Mouse (Mus musculus) liver, adult 2 months (tissue): Measurements from ENCODE around the gene Bmpr1a. TPM values are rescaled to one million over a fixed set of nuclear protein-coding genes. Genes with fewer than 3 reads are reported as not detected.

Experiments
- DNase-seq: peaks from one replicate; pipeline ENCODE4 v3.0.0-alpha.2; 2011; ENCODE audit warnings: low read depth, low spot score; ENCODE audit errors: extremely low read depth
- H3K27ac ChIP-seq: fragments of 200-500 bp; replicated peaks from 2 replicates; pipeline ENCODE4 v1.5.1; 2012; ENCODE audit warnings: low read depth, mild to moderate bottlenecking, control low read depth, inconsistent platforms, low read length; ENCODE audit not compliant: insufficient read depth
- H3K27me3 ChIP-seq: fragments of 200-500 bp; 2 replicates; pipeline ENCODE4 v1.6.1; 2012; ENCODE audit warnings: mild to moderate bottlenecking, moderate library complexity, low read length, inconsistent platforms; ENCODE audit not compliant: control insufficient read depth, insufficient read depth
- H3K36me3 ChIP-seq: fragments of 200-500 bp; 2 replicates; pipeline ENCODE4 v1.6.1; 2012; ENCODE audit warnings: low read length, inconsistent platforms; ENCODE audit not compliant: control insufficient read depth, insufficient read depth
- H3K4me1 ChIP-seq: fragments of 200-500 bp; 2 replicates; pipeline ENCODE4 v1.6.1; 2011; ENCODE audit warnings: low read length; ENCODE audit not compliant: control insufficient read depth, insufficient read depth
- H3K4me3 ChIP-seq: fragments of 200-500 bp; 2 replicates; pipeline ENCODE4 v1.5.1; 2011; ENCODE audit warnings: low read depth, mild to moderate bottlenecking, control low read depth, low read length, moderate library complexity; ENCODE audit not compliant: insufficient read depth
- H3K79me2 ChIP-seq: fragments of 200-500 bp; 2 replicates; pipeline ENCODE4 v1.6.1; 2012; ENCODE audit warnings: inconsistent platforms, mild to moderate bottlenecking, low read length, moderate library complexity; ENCODE audit not compliant: control insufficient read depth, insufficient read depth
- H3K9ac ChIP-seq: fragments of 200-500 bp; 2 replicates; pipeline ENCODE4 v1.6.1; 2012; ENCODE audit warnings: low read depth, mild to moderate bottlenecking, control low read depth, inconsistent platforms, low read length
- CTCF ChIP-seq: fragments of 200-500 bp; IDR thresholded peaks from 2 replicates; pipeline ENCODE4 v1.5.1; 2011; ENCODE audit warnings: low read depth, low read length, control low read depth
- POLR2A ChIP-seq: fragments of 200-500 bp; IDR thresholded peaks from 2 replicates; pipeline ENCODE4 v1.6.1; 2011; ENCODE audit warnings: low read length, control low read depth; ENCODE audit not compliant: insufficient read depth; ENCODE audit errors: extremely low read depth
- WGBS: fragments of 180-500 bp; shearing (Covaris S2); methylation state at CpG from one replicate; pipeline ENCODE4 v1.1.7; 2018; 5-methylcytosine and 5-hydroxymethylcytosine counted together
- polyA plus RNA-seq: library from polyadenylated mRNA; depleted of rRNA; stranded (reverse); fragments of >200 nt; gene quantifications from 2 replicates; pipeline ENCODE4 v1.2.3, GENCODE M21; 2012
- total RNA-seq: library from RNA; depleted of rRNA; stranded (reverse); fragments of >200 nt; gene quantifications from 2 replicates; pipeline ENCODE4 v1.2.3, GENCODE M21; 2014

The Bmpr1a gene
- total and polyA plus RNA-seq, 2 experiments, result 4.5 to 20.4 TPM

DNA sequence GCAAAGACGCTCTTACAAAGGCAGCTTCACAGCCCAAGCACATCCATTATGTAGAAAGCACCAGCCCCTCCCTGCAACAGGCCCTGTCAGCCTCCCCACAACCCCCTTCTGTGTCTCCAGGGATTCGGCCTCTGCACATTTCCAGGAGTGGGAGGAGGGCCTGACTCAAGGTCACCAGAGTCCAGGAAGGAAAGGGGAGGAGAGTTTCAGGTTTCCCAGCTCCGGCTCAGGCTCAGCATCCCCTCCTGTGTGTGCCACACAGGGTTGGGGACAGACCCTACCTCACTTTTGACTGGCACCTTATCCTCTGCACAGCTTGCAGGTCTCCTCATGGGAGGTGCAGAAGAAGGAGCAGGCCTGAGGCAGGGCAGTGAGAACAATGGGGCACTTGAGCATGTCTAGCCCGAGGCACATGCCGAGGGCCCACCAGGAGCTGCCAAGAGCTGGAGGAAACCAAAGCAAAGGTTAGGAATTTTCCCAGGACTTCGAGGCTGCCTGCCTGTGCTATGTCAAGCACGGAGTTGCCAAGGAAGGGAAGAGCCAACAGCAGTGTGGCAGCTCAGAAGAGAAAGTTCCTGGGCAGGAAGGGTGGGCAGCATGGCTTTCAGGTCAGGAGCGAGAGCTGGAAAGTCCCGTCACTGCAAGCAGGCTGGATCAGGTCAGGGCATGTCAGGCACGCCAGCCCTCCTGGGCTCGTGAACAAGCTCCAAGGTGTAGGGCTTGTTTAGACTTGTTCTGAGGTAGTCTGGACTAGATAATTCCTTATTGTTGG, 124.4 kb downstream of the Bmpr1a start:
- DNase-seq, result no peak

DNA sequence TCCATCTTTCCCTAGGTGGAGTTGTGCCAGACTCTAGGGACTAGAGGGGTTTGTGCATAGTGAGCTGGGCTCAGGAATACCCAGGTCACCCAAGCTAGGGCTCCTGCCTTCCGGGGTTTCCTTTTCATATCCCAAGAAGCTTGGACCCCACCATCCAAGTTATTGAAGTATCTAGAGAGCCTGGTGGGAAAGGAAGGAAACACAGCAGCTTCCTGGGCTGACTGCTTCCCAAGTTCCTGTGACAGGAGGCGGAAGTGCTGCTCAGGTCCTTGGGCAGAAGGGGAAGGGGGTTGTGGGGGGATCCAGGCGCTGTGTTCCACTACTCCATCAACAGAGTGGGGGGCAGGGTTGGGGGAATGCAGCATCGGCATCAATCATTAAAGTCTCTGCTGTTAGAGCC, 126.0 kb downstream of the Bmpr1a start:
- Histone ChIP-seq H3K27me3 (no peaks in the 10 kb centered on the region), H3K4me3 (no peak overlapping the region), H3K36me3 (no peaks in the 10 kb centered on the region), H3K79me2 (no peaks in the 10 kb centered on the region), H3K9ac (no peak overlapping the region), H3K27ac (peak overlapping the region; percentile 67), H3K4me1 (no peaks in the 10 kb centered on the region)
- DNase-seq, result no peak
- 65% methylated on average over 4 of the region's 4 CpGs for whole genome bisulfite sequencing
- TF ChIP-seq CTCF, result no peak
- TF ChIP-seq POLR2A, result no peak

More for the DNA sequence above, 124.4 kb downstream of the Bmpr1a start:
- no peaks in the 10 kb centered on the region for H3K36me3 ChIP-seq
- 72% methylated on average over 11 of the region's 11 CpGs for WGBS
- no peaks in the 10 kb centered on the region for H3K79me2 ChIP-seq
- peak overlapping the region; percentile 64 for H3K27ac ChIP-seq
- no peak overlapping the region for H3K9ac ChIP-seq
- H3K27me3 ChIP-seq, result no peaks in the 10 kb centered on the region
- TF ChIP-seq POLR2A, result no peak
- TF ChIP-seq CTCF, result no peak
- no peak overlapping the region; the same call in 1 of the 2 replicates for H3K4me3 ChIP-seq
- no peaks in the 10 kb centered on the region for H3K4me1 ChIP-seq

DNA sequence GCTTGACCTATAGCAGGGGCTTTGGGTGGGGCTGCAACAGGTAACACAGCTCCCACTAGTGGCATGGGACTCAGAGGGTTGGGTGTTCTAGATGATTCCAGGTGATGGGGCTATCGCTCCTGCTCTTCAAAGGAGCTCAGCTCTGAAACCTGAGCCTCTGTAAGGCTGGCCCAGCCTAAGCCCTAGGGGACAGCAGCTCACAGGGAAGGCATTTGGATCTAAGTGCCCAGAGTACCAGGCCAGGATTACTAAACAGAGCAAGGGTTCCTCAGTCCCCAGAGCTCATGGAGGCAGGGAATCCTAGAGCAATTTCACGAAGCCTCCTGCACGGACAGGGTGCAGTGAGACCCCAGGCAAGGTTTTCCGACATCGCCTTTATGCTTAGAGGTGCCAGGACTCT, 127.2 kb downstream of the Bmpr1a start:
- Histone ChIP-seq H3K4me1 (no peaks in the 10 kb centered on the region), H3K27me3 (no peaks in the 10 kb centered on the region), H3K4me3 (peak overlapping the region; percentile 63), H3K27ac (peak overlapping the region; percentile 38), H3K9ac (peak overlapping the region; percentile 45), H3K36me3 (no peaks in the 10 kb centered on the region), H3K79me2 (no peaks in the 10 kb centered on the region)
- no peak for DNase-seq
- WGBS, result 74% methylated on average over 5 of the region's 5 CpGs
- TF ChIP-seq POLR2A (no peak), CTCF (no peak)

DNA sequence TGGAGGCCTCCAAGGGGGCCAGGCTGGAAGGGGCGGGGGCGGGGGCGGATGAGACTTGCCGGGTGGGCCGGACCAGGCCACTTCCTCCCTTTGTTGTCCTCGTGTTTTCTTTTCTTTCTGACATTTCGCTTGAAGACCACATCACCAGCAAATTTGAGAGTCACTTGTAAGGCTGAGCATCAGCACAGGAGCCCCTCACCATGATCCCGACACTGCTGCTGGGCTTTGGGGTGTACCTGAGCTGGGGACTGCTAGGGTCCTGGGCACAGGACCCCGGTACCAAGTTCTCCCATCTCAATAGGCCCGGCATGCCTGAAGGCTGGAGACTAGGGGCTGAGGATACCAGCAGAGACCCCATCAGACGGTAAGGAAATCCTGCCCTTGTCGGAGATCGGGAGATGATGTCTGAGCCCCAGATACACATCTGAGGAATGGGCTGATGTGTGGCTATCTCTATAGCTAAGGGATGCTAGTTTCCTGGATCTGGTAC, 127.7 kb downstream of the Bmpr1a start, which contains the start of gene Mmrn2:
Mmrn2 (plus strand) TSS at position 51 of the 490 bp plus-strand sequence.
- H3K27ac ChIP-seq, result peak within 1 kb of the TSS; percentile 38
- no peaks in the 10 kb centered on the region for H3K79me2 ChIP-seq
- 74% methylated on average over 13 of the region's 13 CpGs for WGBS
- no peaks in the 10 kb centered on the region for H3K27me3 ChIP-seq
- peak within 1 kb of the TSS; percentile 63 for H3K4me3 ChIP-seq
- H3K36me3 ChIP-seq, result no peaks in the 10 kb centered on the region
- no peak for TF ChIP-seq POLR2A
- TF ChIP-seq CTCF, result no peak
- no peaks in the 10 kb centered on the region for H3K4me1 ChIP-seq
- H3K9ac ChIP-seq, result peak within 1 kb of the TSS; percentile 45
- no peak for DNase-seq

DNA sequence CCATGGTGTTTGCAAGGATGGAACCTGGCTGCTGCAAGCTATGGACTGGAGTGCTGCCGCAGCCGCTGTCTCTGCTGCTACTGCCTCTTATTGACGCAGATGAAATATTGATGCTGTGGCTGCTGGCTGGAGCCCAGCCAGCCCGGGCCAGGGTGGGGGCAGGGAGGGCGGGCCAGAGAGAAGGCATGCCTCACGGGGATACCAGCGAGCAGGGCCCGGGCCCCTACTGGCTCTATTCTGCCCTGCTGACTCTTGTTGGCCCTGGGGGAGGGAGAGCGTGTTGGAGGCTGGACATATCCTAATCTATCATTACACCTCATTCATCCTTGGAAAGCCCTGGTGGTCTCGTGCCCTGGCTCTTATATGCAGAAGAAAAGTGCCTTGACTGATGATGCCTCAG, 128.6 kb downstream of the Bmpr1a start, which contains the start of gene Sncg:
Sncg (minus strand) TSS at position 213 of the 400 bp plus-strand sequence.
- Histone ChIP-seq H3K36me3 (no peaks in the 10 kb centered on the region), H3K4me1 (no peaks in the 10 kb centered on the region), H3K79me2 (no peaks in the 10 kb centered on the region), H3K4me3 (peak within 1 kb of the TSS; percentile 63), H3K27me3 (no peaks in the 10 kb centered on the region), H3K27ac (peak within 1 kb of the TSS; percentile 38), H3K9ac (peak within 1 kb of the TSS; percentile 45)
- DNase-seq, result no peak
- no peak for TF ChIP-seq POLR2A
- no peak for TF ChIP-seq CTCF
- 44% methylated on average over 10 of the region's 10 CpGs for whole genome bisulfite sequencing

DNA sequence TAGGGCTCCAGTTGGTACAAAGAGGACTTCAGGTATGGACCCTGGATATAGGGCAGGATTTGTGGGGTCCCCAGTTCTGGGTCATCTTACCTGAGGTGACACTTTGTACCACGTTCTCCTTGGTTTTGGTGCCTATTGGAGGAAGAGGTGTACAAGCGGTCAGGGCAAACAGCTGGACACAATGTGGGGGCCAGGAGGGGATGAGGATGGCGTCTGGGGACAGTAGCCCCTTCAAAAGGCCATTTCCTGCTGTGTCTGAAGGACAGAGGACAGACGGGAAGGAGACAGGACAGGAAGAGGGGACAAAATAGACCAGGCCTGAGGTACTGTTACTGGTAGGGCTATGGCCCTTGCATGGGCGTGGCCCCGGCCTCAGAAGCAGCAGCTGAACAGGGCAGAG, 129.6 kb downstream of the Bmpr1a start:
- Histone ChIP-seq H3K36me3 (no peaks in the 10 kb centered on the region), H3K79me2 (no peaks in the 10 kb centered on the region), H3K4me3 (no peak overlapping the region), H3K27me3 (no peaks in the 10 kb centered on the region), H3K27ac (no peak overlapping the region), H3K4me1 (no peaks in the 10 kb centered on the region), H3K9ac (no peak overlapping the region)
- WGBS, result 88% methylated on average over 6 of the region's 6 CpGs
- TF ChIP-seq POLR2A, result no peak
- TF ChIP-seq CTCF, result no peak
- no peak for DNase-seq
